Mouse (Mus musculus) neural tube, embryonic 10.5 days (tissue): ENCODE measurements around the gene Pdia5.

Source experiments
- DNase-seq: peaks from one replicate; pipeline ENCODE4 v3.0.0-alpha.2; 2017; ENCODE audit warnings: low spot score; ENCODE audit errors: extremely low spot score

The Pdia5 gene

DNA sequence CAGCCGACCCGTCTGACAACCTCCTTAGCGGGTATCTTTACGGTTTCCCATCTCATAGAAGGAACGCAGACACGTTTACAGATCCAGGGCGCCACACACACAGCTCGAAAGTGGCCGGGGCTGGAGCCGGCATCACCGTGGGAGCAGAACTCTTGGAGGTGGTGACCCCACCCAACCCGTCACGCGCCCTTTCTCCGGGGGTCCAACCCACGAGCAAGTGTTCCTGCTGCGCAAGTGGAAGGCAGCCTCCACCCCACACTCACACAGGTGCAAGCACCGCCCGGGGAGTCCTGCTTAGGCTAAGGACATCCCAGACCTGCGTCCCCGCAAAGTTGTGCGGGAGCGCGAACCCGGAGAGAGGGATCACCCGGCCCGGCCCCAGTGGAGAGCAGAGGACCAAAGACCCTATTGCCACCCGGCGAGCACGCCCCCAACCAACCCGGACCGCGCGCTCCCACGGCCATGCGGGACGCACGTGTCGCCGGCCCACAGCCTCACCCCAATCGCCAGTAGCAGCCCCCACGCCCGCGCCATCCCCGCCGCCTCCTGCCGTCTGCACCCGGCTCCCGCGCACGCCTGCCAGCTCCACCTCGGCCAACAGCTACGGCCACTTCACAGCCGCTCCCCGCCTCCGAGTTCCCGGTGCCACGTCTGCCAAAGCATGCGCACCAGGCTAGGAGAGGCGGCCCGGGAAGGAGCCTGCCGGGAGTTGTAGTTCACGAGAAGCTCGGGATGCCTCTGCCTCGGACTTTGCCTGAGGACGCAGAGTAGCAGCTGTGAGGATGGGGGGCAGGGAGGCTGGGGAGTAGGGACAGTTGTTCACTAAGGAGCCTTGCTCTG lies at the start of gene Pdia5:
TSS of gene Pdia5 (minus strand) at position 643 of the 840 bp plus-strand sequence.
- DNase-seq: peak; percentile 88

DNA sequence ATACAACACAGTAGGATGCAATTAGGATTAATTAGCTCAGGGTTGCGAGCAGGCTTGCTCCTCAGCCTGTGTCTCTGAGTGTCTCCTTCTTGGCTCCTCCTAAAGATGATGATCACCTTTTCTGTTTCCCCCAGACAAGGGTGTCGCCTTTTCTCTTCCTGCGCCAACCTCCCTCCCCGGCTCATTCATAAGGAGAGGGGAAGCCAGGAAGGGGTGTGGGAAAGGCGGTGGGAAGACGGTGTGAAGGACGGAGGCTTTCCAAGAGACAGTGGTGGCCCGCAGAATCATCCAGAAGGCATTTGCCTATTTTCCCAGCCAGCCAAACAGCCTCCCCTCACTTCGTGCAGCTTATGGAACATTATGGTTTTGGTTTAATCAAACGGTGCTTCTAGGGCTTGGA lies 48.4 kb upstream of the Pdia5 start:
- DNase-seq: no peak

DNA sequence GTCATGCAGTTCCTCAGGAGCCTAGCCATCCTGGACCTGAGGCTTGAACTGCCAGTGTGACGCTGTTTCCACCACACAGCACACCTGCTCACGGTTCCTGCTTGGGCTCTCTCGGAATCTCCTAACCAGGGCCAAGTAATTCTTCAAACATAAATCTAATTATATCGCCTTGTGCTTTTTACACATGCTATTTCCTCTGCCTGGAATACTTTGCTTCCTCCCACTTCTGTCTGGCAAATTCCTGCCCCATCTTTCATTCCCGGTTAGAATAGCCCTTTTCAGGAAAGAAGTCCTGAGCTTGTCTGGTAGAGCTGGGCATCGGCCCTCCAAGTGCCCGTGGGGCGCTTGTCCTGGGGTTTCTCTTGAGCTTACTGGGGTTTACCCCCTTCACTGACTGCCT lies 47.0 kb upstream of the Pdia5 start:
- no peak for DNase-seq

DNA sequence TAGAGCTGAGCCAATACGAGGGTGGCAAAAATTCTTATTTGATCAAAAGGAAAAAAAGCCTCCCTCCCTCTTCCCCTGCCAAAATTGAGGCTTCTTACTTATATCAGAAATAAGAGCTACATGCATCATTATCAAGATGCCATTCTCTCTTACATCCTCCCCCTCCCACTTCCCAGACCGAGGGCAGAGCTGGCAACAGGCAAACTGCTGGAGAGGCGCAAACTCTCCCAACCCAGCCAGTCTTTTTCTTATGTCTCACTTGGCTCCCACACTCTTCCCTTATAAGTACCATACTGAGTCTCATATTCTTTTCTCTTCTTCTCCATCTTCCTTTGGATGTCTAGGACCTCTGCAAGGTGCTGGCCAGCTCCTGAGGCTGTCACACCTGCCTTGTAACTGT lies 44.0 kb upstream of the Pdia5 start:
- no peak for DNase-seq

DNA sequence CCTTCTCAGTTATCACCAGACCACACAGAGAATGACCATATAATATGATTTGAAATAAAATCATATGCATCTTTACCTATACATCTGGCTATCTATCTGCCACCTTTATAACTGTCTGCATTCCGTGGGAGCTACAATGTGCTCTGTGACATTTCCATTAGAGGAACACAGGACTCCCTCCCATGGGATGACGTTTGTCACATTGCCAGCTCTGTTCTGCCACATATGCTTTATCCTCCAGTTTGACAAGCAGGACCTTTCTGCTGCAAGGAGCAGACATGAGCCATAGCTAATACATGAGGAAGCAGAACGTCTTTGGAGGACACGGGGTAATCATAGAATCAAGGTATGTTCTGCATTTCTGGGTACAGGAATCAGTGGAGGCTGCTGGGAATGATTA lies 33.5 kb upstream of the Pdia5 start:
- DNase-seq: no peak

DNA sequence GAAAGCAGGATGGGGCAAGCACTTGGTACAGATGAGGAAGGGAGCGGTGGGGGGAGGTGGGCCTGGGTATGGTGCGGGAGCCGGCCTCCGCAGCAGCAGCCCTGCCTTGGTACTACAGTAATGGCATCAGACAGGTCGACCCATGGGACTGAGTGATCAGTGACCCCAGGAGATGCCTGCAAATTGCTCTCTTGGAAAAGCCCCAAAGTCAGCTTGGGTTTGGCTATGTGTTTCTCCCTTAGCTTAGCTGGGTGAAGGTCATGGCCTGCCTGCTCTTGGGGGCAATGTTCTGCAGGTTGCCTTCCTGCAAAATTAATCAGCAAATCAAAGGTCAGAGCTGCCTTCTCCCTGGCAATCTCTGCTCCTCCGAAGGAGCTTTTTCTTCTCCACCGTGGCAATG lies 28.6 kb upstream of the Pdia5 start:
- DNase-seq: no peak

DNA sequence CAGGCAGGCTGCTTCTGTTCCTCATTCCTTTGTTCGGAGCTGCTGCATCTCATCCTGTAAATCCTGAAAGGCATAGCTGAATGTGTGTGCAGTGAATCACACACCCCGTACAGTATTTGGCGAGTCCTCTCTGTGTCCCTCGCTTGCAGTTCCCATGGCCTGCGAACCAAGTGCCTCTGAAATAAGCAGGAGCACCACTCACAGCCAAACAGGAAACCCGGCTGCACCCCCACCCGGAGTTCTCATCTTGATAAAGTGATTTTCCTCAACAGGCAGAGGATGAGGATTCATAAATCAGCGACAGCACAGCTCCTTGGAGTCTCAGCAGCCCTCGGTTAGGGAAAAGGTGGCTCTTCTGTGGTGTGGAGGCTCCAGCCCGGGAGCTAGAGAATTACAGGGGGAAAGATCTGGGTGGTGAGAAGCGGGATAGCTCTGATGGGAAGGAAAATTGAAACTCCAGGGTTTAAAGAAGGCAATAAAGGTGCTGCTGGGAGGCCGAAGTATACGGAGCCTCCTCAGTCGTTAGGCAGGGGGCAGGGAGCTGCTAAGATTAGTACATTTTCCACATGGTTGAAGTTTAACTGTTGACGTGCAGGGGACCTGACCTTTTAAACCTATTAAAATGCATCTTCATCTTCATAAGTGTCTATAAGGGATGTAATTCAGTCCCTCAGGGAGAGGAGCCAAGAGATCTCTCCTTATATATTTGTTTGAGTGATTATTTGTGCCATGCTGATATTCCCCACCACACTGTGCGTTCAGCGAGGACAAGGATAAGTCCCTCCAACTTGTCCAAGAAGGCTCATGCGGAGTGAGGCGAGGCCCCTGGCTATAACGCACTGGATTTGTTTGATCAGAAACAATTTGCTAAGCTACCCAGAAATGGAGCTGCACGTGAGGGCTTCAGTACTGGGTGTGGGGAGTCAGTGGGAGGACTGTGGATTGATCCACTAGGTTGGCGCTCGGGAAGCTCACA lies 27.6 kb upstream of the Pdia5 start:
- DNase-seq: peak; percentile 39

DNA sequence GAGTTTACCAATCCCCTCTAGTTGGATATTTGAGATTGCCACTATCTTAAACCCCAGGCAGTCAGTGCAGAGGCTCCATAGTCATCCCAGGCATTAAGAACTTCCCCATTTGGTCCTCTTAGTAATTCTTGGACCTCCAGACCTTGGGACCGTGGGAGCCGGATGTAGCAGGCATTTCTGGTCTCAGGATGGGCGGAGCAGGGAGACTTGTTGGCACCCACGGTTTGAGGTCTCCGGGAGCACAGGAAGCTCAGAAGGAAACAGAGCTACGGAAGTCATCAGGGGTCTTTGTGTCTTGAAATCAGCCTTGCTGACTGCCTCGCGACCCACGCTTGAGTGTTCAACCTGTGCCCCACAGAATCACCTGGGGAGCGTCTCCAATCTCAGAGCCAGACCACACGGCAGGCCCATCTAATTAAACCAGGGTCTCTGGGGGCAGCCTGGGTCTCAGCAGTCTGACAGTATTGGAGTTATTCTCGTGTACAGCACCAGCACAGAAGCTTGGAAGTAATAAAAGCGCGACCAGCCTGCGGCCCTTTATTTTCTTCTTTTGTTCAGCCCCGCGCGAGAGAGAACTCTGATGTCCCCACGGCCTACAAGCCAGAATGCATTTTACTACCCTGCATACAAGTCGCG lies 25.4 kb upstream of the Pdia5 start:
- no peak for DNase-seq

DNA sequence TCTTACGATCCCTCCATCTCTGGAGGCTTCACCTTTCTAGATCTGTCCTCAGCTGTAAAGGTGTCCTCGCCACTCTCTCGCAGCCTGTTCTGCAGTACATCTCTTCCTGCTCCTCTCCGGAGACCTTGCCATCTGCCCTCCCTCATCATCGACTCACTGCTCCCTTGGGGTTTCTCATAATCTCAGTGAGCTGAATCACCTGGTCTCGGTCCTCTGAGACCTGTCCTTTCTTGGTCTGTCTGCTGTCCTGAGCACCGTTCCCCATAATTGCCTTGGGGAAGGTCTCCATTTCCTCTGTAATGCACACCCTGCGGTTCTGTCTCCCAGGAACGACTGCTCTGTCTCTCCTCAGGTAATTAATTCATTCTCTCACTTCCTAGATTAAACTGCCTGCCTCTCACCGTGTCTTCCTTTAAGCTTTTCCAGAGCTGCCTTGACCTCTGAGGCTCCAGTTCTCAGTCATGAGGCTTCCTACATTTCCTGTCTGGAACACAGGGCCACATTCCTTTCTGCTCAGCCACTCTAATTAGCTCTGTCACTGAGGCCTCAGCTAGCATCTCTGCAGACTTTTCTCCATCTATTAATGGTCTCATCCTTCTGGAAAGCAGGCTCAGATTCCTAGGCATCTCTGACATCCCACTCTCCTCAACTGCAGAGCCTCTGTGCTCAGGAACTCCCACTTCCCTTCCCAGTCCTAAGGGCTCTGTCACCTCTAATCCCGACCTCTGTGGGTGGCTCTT lies 18.8 kb upstream of the Pdia5 start:
- no peak for DNase-seq

DNA sequence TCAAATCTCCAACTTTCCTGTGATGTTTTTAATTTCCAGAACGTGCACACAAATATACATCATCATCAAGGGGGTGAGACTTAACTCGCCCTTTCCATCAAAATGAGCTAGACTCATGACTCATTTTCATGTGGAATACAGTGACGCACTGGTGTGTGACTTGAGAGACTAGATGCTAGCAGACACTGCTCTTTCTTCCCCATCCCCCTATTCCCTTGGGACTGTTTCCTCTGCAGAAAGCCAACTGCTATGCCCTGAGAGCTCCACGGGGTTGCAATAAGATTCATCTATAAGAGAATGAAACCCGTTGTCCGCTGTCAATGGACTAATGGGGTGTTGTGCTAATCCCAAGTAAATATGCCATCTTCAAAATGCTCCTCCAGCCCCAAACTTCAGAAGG lies 17.9 kb upstream of the Pdia5 start:
- no peak for DNase-seq

DNA sequence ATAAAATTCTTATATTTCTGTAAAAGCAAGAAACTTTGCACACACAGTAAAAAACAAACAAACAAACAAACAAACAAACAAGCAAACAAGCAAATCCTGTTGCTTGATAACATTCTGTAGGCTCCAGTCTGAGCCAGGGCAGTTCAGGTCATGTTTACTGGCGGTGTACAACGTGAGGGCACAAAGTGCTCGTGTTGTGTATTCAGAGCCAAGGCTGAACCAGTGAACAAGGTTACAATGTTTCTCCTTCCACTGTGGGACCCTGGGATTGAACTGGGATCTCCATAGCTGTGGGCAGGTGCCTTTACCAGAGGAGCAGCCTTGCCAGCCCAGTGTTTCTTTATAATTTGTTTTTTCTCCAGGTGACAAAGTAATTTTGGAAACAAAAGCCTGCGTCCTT lies 15.1 kb upstream of the Pdia5 start:
- DNase-seq: no peak

DNA sequence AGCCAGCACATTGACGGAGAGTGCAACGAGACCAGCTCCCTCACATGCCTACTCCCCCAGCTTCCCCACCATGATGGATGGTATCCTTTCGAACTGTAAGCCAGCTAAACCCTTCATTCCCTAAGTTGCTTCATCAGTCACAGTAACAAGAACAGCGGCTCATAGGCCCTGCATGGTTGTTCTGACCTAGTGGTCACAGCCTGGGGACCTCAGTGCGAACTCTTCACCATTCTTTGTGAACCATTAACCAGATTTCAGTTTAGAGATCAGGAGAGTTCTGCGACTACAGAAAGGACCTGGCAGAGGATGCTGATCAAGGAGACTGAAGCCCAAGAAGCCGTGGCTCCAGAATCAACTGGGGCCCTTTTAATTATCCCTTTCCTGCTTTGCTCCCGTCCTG lies 13.6 kb upstream of the Pdia5 start:
- DNase-seq: no peak

DNA sequence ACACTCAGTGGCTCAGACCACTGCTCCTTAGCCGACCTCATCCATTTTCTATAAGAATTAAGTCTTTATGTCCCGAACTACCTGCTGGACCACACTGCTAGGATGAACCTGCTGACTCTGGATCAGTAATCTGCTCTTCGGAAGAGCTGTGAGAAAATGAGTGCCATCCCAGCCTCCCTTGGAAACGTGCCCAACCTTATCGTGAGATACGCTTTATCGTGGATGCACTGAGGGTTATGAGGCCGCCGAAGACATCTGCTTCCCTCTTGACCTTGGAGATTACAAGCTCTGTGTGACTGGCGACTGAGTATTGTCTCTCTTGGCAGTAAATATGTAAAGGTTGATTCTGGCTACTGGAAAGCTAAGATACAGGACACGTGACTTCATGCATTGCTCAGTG lies 11.8 kb upstream of the Pdia5 start:
- DNase-seq: no peak

DNA sequence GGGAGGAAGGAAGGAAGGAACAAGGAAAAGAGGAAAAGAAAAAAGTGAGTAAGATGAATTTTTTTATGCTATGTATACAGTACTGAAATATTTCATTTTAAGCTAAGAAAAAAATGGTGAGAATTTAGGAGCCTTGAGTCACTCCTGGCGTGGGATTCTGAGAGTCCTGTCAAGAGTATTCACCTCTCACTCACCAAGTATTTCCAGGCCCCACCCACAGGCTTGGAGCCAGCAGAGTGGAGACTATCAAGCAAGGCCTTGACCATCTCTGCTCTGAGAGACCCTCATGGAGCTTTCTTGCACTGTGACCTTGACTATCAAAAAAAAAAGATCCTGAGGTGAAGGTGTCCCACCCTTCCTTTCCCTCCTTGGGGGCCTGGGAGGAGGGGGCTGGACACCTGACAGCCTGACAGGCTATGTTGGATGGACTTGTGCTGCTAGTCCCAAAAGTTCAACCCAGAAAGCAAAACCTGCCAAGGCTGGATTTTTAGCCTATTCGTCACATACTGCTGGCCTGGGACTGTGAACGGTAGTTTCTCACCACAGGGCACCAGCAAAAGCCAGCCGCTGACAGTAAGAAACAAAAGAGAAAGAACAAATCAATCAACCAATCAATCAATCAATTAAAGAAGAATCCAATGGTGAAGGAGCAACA lies 10.6 kb upstream of the Pdia5 start:
- no peak for DNase-seq

DNA sequence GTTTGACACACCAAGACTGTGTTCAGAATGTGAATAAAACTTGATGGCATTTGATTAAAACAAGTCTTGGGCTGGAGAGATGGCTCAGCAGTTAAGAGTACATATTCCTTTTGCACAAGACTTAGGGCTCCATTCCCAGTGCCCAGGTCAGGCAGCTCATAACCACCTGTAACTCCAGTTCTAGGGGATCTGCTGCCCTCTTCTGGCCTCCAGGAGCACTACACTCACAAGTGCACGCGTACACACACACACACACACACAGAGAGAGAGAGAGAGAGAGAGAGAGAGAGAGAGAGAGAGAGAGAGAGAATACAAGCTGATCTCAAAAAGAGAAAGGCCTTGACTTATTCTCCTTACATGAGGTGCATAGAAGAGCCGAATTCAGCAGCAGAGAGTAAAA lies 9.7 kb upstream of the Pdia5 start:
- no peak for DNase-seq

DNA sequence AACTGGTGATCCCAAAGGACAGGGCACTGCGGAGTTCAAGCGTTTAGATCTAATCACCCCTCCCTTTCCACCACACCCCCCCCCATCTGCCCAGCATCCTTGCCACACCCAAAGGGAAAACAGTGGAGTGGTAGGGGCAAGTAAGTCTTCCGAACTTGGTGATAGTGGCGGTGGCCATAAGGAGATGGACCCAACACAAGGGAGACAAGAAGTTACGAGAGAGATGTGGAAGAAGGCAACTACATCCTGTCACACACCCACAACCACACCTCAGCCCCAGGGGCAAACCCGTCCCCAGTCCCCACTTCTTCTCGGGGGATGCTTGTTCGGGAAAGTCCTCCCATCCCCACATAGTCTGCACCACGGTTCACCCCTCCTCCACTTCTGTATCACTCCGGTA lies 880 bp downstream of the Pdia5 start:
- DNase-seq: peak; percentile 33

DNA sequence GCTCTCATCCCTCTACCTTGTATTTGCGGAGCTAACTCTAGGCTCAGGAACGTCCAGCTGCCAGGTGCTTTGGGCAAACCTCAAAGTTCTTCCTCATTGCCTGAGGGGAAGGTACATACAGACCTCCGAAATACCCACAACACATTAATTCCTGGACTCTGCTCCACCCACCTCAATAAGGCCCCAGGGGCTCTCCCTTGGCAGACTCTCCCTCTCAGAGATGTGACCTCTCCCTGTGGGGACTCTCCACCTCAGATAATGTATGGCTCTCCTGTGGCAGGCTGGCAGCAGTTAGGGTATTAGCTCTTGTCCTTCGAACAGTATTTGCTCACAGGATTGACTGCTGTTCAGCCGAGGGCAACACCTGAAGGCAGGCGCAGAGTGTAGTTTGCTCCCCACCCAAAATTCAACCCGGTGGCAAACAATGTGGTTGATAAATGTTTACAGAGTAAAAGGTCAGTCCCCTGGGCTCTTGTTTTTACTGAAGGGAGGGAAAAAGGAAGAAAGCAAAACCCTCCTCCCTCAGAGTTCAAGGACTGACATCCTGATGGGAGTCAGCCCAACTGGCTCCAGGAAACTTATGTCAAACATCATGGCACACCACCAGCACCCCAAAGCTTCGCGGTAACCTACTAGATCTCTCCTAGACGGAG lies 1.5 kb downstream of the Pdia5 start:
- DNase-seq: no peak

DNA sequence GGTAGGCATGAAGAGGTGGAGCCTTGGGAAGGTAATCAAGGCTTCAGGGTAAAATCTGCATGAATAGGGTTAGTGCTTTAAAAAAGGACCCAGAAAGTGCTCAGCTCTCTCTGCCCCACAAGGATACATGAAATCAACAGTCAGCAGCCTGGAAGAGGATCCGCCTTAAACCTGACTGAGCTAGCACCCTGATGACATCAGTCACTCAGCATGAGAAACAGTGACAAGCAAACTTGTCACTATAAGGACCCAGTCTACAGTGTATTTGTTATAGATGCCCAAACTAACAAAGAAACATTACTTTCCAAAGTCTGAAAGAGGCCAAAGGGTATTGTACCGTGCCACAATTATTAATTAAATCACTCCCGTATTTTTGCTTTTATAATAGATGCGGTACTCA lies 2.9 kb downstream of the Pdia5 start:
- no peak for DNase-seq

DNA sequence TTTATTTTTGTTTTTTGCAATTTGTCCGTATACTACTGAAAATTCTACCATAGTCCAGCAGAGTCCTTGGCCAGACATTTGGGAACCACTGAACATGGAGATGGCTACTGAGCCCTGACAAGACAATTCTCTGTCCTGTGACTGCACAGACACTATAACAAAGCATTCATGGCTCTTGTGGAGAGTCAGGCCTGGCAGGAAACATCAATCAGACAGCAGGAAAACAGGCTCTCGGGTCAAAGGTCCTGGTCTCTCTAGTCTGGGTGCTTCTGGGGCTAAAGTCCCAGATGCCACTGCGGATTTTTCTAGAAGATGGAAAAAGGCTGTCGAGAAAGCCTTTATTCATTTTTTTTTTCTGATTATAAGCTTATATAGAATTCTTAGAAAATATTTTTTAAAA lies 3.6 kb downstream of the Pdia5 start:
- peak; percentile 51 for DNase-seq

DNA sequence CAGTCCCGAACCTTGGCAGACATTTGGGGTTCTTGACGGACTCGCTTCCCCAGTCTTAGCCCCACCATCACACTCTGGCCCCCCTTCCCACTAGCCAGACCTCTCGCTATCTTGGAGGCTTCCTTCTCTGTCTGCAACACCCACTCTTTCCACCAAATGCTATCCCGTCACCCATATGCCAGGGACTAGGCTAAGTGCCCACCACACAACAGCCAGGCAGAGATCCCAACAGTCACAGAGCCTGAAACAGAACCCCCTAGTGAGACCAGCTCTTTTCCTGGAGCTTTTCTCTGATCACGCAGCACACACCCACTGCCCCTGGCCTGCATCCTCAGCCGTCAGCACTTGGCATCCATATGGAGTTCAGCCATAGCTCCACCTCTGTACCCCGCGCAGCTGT lies 5.0 kb downstream of the Pdia5 start:
- DNase-seq: no peak
